Mouse (Mus musculus): ENCODE data around the gene Ush2a.

- no peak for TF ChIP-seq POLR2A (IDR thresholded peaks at IDR 0.05; ENCODE audit: insufficient read depth, low read depth, low read length)
- TF ChIP-seq CTCF (IDR thresholded peaks at IDR 0.05), result no peak
- no peak for TF ChIP-seq EP300 (IDR thresholded peaks at IDR 0.05; ENCODE audit: insufficient read depth, low read depth, low read length)
These were observed 712.1 kb downstream of the Ush2a start for GRCm38 (mm10) chr1:188973926-188974325.
